8 mouse cellular contexts compared by ENCODE assay signal in the genomic region with DNA sequence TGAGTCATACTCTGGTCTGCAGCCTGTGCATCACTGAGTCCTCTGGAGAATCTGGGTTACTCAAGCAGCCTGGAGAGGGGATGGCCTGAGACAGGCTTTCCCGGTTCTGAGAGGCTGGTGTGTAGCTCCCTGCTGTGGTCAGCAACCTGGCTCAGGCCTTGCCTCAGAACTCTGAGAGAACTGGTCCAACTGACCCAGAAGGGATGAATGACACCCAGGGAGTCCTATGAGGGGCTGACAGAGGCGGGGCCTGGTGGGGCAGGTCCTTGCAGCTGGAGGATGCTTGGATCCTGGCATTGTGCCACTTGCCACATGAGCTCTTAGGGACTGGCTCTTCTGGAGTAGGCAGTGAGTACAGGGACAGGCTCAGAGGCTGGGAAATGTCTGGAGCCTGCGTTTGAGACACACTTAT. TPM values are rescaled to one million over a fixed set of nuclear protein-coding genes. Genes with fewer than 3 reads are reported as not detected.
A peak's percentile ranks its signal among the peaks of the same experiment; 100 is the strongest.
DNase-seq lines count a peak whose midpoint lies in the region; ATAC-seq and TF ChIP-seq lines count a peak whose summit lies in the region.

No protein-coding gene starts in this region.

- WGBS in midbrain, embryonic 13.5 days, result 62% methylated on average over 3 of the region's 3 CpGs
- 69% methylated on average over 3 of the region's 3 CpGs for WGBS in midbrain, embryonic 10.5 days
- 64% methylated on average over 3 of the region's 3 CpGs for WGBS in intestine, postnatal 0 days

- no peak overlapping the region for H3K27ac ChIP-seq in midbrain, embryonic 13.5 days
- H3K27ac ChIP-seq in midbrain, embryonic 10.5 days (replicated peaks), result no peak overlapping the region
- no peak overlapping the region for H3K27ac ChIP-seq in intestine, postnatal 0 days (ENCODE audit: low read depth, low read length)

- H3K4me3 ChIP-seq in midbrain, embryonic 13.5 days (replicated peaks), result no peak overlapping the region
- no peak overlapping the region for H3K4me3 ChIP-seq in midbrain, embryonic 10.5 days
- no peak overlapping the region for H3K4me3 ChIP-seq in intestine, postnatal 0 days (ENCODE audit: low read depth, low read length)

- H3K4me1 ChIP-seq in midbrain, embryonic 13.5 days (replicated peaks), result peaks cover 24% of the 10 kb centered on the region
- H3K4me1 ChIP-seq in midbrain, embryonic 10.5 days, result peaks cover 10% of the 10 kb centered on the region; the same call in 1 of the 2 replicates
- no peaks in the 10 kb centered on the region for H3K4me1 ChIP-seq in intestine, postnatal 0 days (replicated peaks; ENCODE audit: control insufficient read depth, insufficient read depth, low read length)

- DNase-seq in midbrain, embryonic 10.5 days (ENCODE audit: low spot score), result no peak
- DNase-seq in gastrocnemius, postnatal 10 days, result peak; percentile 76
- DNase-seq in lung, adult 18-20 months, result peak; percentile 78 to 84
- peak; percentile 42 to 50 for DNase-seq in urinary bladder, postnatal 36 days (ENCODE audit: low spot score in 2 of 2)
- DNase-seq in spleen, postnatal 10 days (ENCODE audit: low spot score in 2 of 2), result no peak

- H3K9me3 ChIP-seq in midbrain, embryonic 13.5 days, result peaks cover 11% of the 10 kb centered on the region
- no peaks in the 10 kb centered on the region; the same call in 1 of the 2 replicates for H3K9me3 ChIP-seq in midbrain, embryonic 10.5 days (replicated peaks)
- no peaks in the 10 kb centered on the region for H3K9me3 ChIP-seq in intestine, postnatal 0 days (ENCODE audit: control insufficient read depth)

- TF ChIP-seq CTCF in intestine, postnatal 0 days (IDR thresholded peaks at IDR 0.05; ENCODE audit: low read depth), result no peak

- H3K9ac ChIP-seq in midbrain, embryonic 13.5 days (replicated peaks), result no peak overlapping the region
- H3K9ac ChIP-seq in intestine, postnatal 0 days (ENCODE audit: low read depth, low read length), result no peak overlapping the region

- H3K36me3 ChIP-seq in midbrain, embryonic 13.5 days, result peaks cover 11% of the 10 kb centered on the region; the same call in 1 of the 2 replicates
- peaks cover 32% of the 10 kb centered on the region for H3K36me3 ChIP-seq in midbrain, embryonic 10.5 days
- no peaks in the 10 kb centered on the region for H3K36me3 ChIP-seq in intestine, postnatal 0 days (ENCODE audit: control insufficient read depth, insufficient read depth)

- peak; percentile 31; the same call in 1 of the 2 replicates for ATAC-seq in midbrain, embryonic 13.5 days
- ATAC-seq in cerebellum, adult (ENCODE audit: insufficient number of reproducible peaks, low FRiP score, low TSS enrichment), result peak; percentile 87
- peak; percentile 34; the same call in 1 of the 2 replicates for ATAC-seq in intestine, postnatal 0 days

- H3K27me3 ChIP-seq in midbrain, embryonic 13.5 days, result no peaks in the 10 kb centered on the region
- no peaks in the 10 kb centered on the region for H3K27me3 ChIP-seq in midbrain, embryonic 10.5 days (ENCODE audit: low read depth, poor library complexity, severe bottlenecking)
- no peaks in the 10 kb centered on the region for H3K27me3 ChIP-seq in intestine, postnatal 0 days (replicated peaks; ENCODE audit: control insufficient read depth, insufficient read depth, low read length)

- no peak overlapping the region for H3K4me2 ChIP-seq in midbrain, embryonic 13.5 days (replicated peaks)
- no peak overlapping the region for H3K4me2 ChIP-seq in intestine, postnatal 0 days (replicated peaks; ENCODE audit: low read depth)

RNA-seq across cellular contexts. Expression of gene Pxylp1, which starts 47.7 kb away (rescaled TPM):
- polyA plus RNA-seq in midbrain, embryonic 13.5 days (2015; fragmentation: Nextera tagmentation; extraction: Ambion mirVana), result 63.6 and 70.7 TPM in 2 replicates
- 49.1 and 56.6 TPM in 2 replicates for polyA plus RNA-seq in midbrain, embryonic 10.5 days (2016; fragmentation: Nextera tagmentation; extraction: Ambion mirVana)
- total RNA-seq in gastrocnemius, postnatal 10 days (2021), result 1 to 10 TPM; 4.5 to 7.4 TPM
- polyA plus RNA-seq in intestine, postnatal 0 days (2015; fragmentation: Nextera tagmentation; extraction: Ambion mirVana), result 22.7 and 24.1 TPM in 2 replicates

Comparison
In these comparisons a context has a peak if more than half of its experiments do, and no peak if none do; other contexts are left out.
1. ATAC-seq: peak in every context shown above with its lines; median percentile 87 in cerebellum, adult; 34 in intestine, postnatal 0 days; 31 in midbrain, embryonic 13.5 days.
2. DNase-seq: peak in gastrocnemius, postnatal 10 days (single experiment), lung, adult 18-20 months (2 of 2) and urinary bladder, postnatal 36 days (2 of 2); none in midbrain, embryonic 10.5 days (single experiment) and spleen, postnatal 10 days (0 of 2).